Mouse (Mus musculus) liver (tissue): ENCODE results near the gene Myrip.

ENCODE experiments used
- DNase-seq: peaks from one replicate; pipeline ENCODE4 v3.0.0-alpha.2; 2020; ENCODE audit warnings: mixed read lengths

Myrip gene

GRCm38 (mm10) chr9:120482382-120482781 lies 181.1 kb downstream of the Myrip start:
- DNase-seq, result peak; percentile 16

GRCm38 (mm10) chr9:120483101-120483500 lies 181.8 kb downstream of the Myrip start:
- DNase-seq, result no peak

- no peak for DNase-seq
Measured at GRCm38 (mm10) chr9:120487076-120487475, 185.8 kb downstream of the Myrip start.

GRCm38 (mm10) chr9:120491509-120491908 lies 190.2 kb downstream of the Myrip start:
- DNase-seq, result no peak

DNA sequence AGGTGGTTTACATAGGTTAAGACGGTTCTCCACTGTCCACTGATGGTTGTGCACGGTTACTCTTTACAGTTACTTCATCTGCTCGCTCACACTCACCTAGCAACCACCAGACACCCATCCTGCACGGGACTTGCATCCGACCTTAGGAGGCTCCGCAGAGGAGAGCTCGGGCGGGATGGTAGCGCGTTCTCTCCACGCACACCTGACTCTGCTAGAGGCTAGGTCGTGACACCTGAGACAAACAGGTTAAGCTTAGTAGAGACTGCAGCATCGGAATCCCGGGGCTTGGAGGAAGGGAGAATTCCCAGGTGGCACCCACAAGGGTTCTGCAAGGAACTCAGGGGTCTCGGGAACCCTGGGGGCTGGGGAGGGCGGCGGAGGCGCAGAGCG lies 190.7 kb downstream of the Myrip start, which contains the start of gene Eif1b:
TSS of gene Eif1b (plus strand) at position 223 of the 390 bp plus-strand sequence.
- DNase-seq, result peak; percentile 34

- peak; percentile 89 for DNase-seq
Measured at GRCm38 (mm10) chr9:120492400-120493351, 191.4 kb downstream of the Myrip start.

- peak; percentile 51 for DNase-seq
Measured at GRCm38 (mm10) chr9:120493781-120494180, 192.5 kb downstream of the Myrip start.

DNA sequence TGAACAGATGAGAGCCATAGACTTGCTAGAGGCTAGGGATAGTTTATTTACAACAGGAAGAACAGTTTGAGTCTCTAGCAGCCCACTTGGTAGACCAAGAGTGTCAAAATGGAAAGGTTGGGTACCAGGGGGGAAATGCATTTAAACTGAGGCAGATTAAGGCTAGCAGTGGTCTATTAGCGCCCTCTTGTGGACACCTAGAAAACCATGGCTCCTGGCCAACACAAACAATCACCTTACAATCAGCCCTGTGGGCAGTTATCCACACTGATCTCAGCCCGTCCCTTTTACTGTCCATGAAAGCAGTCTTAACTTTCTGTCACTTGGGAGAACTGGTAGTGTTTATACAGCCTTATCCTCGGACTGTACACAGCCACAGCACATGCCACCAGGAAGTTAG lies 195.4 kb downstream of the Myrip start:
- peak; percentile 56 for DNase-seq

GRCm38 (mm10) chr9:120497983-120498382 lies 196.7 kb downstream of the Myrip start:
- no peak for DNase-seq

- peak; percentile 35 for DNase-seq
Measured at GRCm38 (mm10) chr9:120501191-120501902, 200.0 kb downstream of the Myrip start.

- DNase-seq, result peak; percentile 80
Measured at GRCm38 (mm10) chr9:120502013-120502412, 200.7 kb downstream of the Myrip start.

GRCm38 (mm10) chr9:120504423-120504822 lies 203.1 kb downstream of the Myrip start:
- no peak for DNase-seq

DNA sequence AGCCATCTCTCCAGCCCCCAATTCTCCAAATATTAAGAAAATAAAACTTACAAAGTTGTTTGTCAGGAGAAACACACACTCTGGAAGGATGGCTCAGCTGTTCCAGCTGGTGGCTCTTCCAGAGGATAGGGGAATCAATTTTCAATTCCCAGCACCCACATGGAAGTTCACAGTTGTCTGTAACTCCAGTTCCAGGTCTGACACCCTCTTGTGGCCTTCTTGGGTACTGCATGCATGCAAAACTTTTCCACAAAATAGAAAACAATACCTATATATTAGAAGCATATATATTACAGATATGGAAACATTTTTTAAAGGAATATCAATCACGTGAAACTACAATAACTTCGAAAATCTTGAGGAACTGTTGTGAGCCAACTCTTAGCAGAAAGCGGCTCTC lies 210.5 kb downstream of the Myrip start:
- DNase-seq, result no peak

DNA sequence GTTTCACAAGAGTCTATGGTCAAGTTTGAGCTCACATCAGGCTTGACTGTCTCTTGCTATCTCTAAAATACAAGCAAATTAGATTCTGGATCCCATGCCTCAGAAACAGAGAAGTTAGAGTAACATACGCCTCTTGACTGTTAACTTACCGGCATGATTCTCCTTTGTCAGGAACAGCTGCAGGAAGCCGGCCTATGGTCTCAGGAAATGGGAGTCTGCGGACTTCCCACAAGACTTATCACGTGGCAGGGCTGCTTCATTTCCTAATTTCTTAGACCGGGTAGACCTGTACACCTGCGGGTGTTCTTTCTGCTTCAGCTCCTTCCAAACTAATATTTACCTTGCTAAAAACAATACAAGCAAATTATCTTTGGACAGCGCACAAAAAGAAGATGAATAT lies 215.4 kb downstream of the Myrip start:
- no peak for DNase-seq

GRCm38 (mm10) chr9:120518946-120519345 lies 217.6 kb downstream of the Myrip start:
- no peak for DNase-seq

GRCm38 (mm10) chr9:120519469-120520125 lies 218.3 kb downstream of the Myrip start:
- no peak for DNase-seq

- no peak for DNase-seq
Measured at GRCm38 (mm10) chr9:120521161-120521560, 219.8 kb downstream of the Myrip start.
